Comparison of ENCODE assay signal across 8 mouse cellular contexts in the genomic region with DNA sequence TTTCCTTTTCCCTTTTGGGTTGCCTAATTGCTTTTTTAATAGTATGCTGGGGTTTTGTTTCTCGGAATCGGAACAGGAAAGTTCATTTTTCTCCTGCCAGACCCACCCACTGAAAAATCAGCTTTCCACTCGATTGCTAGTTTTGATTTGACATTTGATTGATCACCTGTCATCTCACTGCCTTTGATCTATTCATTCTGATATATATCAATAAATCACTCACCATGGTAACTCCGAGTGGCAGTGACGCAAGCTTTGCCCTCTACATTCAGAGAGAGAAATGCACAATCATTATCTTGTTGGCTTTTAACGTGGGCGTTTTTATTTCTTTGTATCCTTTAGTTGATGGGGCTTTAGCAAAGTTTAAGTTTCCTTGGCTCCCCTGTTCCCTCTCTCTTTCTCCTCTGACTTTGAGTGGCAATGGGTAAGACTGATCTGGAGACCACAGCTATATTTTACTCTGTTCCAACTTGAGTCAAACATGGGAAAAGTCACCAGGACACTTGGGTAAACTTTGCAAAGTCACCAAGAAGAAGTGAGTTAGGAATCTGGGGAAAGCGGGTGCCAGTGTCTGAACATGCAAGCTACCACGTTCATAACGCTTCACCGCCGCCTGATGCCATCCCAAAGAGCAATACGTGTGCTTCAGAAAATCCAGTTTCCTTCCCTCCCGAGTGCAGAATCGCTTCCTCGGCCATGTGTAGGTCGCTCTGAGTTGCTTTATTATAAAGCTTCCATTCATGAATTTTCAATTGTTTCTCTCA. TPM values are rescaled to one million over a fixed set of nuclear protein-coding genes. Genes with fewer than 3 reads are reported as not detected.
A peak's percentile ranks its signal among the peaks of the same experiment; 100 is the strongest.
DNase-seq lines count a peak whose midpoint lies in the region; ATAC-seq and TF ChIP-seq lines count a peak whose summit lies in the region.
"Had no signal": no experiment of that assay in that cellular context is flagged by ENCODE, and none has a peak within 500 bp of the region (broad histone marks: within the 10 kb centered on the region; RNA-seq: fewer than 3 reads in every experiment).

No protein-coding gene starts in this region.

- H3K4me2 ChIP-seq in lung, embryonic 15.5 days = peak overlapping the region; percentile 85
- H3K4me2 ChIP-seq in forebrain, embryonic 15.5 days (replicated peaks) = peak overlapping the region; percentile 78
- peak overlapping the region; percentile 89 for H3K4me2 ChIP-seq in limb, embryonic 14.5 days (replicated peaks; ENCODE audit: low read depth, low read length, severe bottlenecking)
- peak overlapping the region; percentile 70 for H3K4me2 ChIP-seq in stomach, embryonic 15.5 days

- peak overlapping the region; percentile 78 for H3K27ac ChIP-seq in lung, embryonic 15.5 days
- H3K27ac ChIP-seq in forebrain, embryonic 15.5 days (replicated peaks) = no peak overlapping the region
- peak overlapping the region; percentile 72 for H3K27ac ChIP-seq in limb, embryonic 14.5 days (replicated peaks; ENCODE audit: low read depth, low read length)
- peak overlapping the region; percentile 92 for H3K27ac ChIP-seq in stomach, embryonic 15.5 days

- no peaks in the 10 kb centered on the region for H3K36me3 ChIP-seq in lung, embryonic 15.5 days
- H3K36me3 ChIP-seq in forebrain, embryonic 15.5 days = no peaks in the 10 kb centered on the region
- no peaks in the 10 kb centered on the region for H3K36me3 ChIP-seq in limb, embryonic 14.5 days (ENCODE audit: control insufficient read depth, insufficient read depth, low read length)
- no peaks in the 10 kb centered on the region for H3K36me3 ChIP-seq in stomach, embryonic 15.5 days

- no peak for DNase-seq in lung, postnatal 14 days
- DNase-seq in limb, embryonic 14.5 days (ENCODE audit: low spot score) = no peak
- DNase-seq in cerebellum, adult 8-10 months = no peak
- no peak for DNase-seq in gastrocnemius, adult 8-10 months (ENCODE audit: low spot score in 2 of 2)

- no peaks in the 10 kb centered on the region for H3K27me3 ChIP-seq in lung, embryonic 15.5 days
- H3K27me3 ChIP-seq in forebrain, embryonic 15.5 days = no peaks in the 10 kb centered on the region
- no peaks in the 10 kb centered on the region; the same call in 1 of the 2 replicates for H3K27me3 ChIP-seq in limb, embryonic 14.5 days (ENCODE audit: control insufficient read depth, insufficient read depth, low read length)
- no peaks in the 10 kb centered on the region for H3K27me3 ChIP-seq in stomach, embryonic 15.5 days (replicated peaks)

- WGBS in lung, embryonic 15.5 days = 17% methylated on average over 17 of the region's 17 CpGs
- WGBS in forebrain, embryonic 15.5 days = 41% methylated on average over 17 of the region's 17 CpGs
- WGBS in limb, embryonic 14.5 days = 17% methylated on average over 17 of the region's 17 CpGs
- 19% methylated on average over 17 of the region's 17 CpGs for WGBS in stomach, embryonic 15.5 days

- no peak for ATAC-seq in lung, embryonic 15.5 days (ENCODE audit: borderline replicate concordance, extremely low read depth, low FRiP score, low TSS enrichment)
- ATAC-seq in forebrain, embryonic 15.5 days (replicated peaks) = no peak
- no peak for ATAC-seq in limb, embryonic 14.5 days (ENCODE audit: low FRiP score, low read depth)
- no peak for ATAC-seq in stomach, embryonic 15.5 days (ENCODE audit: insufficient read depth, low FRiP score, low read depth)

- peak overlapping the region; percentile 67 for H3K9ac ChIP-seq in lung, embryonic 15.5 days
- 0 out of 2 replicates have a peak overlapping the region, but pooled peaks have one; percentile 49 for H3K9ac ChIP-seq in forebrain, embryonic 15.5 days (replicated peaks)
- H3K9ac ChIP-seq in limb, embryonic 14.5 days (ENCODE audit: low read depth, low read length, severe bottlenecking) = peak overlapping the region; percentile 87
- peak overlapping the region; percentile 57; the same call in 1 of the 2 replicates for H3K9ac ChIP-seq in stomach, embryonic 15.5 days

- H3K9me3 ChIP-seq in lung, embryonic 15.5 days = no peaks in the 10 kb centered on the region
- no peaks in the 10 kb centered on the region for H3K9me3 ChIP-seq in forebrain, embryonic 15.5 days
- no peaks in the 10 kb centered on the region for H3K9me3 ChIP-seq in limb, embryonic 14.5 days (ENCODE audit: control insufficient read depth, low read length)
- H3K9me3 ChIP-seq in stomach, embryonic 15.5 days = no peaks in the 10 kb centered on the region

- TF ChIP-seq POLR2A in limb, embryonic 14.5 days (IDR thresholded peaks at IDR 0.05; ENCODE audit: borderline replicate concordance, extremely low read depth, insufficient read depth, insufficient read length) = no peak

- peak overlapping the region; percentile 59 for H3K4me3 ChIP-seq in lung, embryonic 15.5 days
- H3K4me3 ChIP-seq in forebrain, embryonic 15.5 days = peak overlapping the region; percentile 45
- H3K4me3 ChIP-seq in limb, embryonic 14.5 days (replicated peaks; ENCODE audit: low read length) = peak overlapping the region; percentile 71
- H3K4me3 ChIP-seq in stomach, embryonic 15.5 days (replicated peaks) = peak overlapping the region; percentile 64

- H3K4me1 ChIP-seq in lung, embryonic 15.5 days = peaks cover 7% of the 10 kb centered on the region; the same call in 1 of the 2 replicates
- H3K4me1 ChIP-seq in forebrain, embryonic 15.5 days = peaks cover 20% of the 10 kb centered on the region
- peaks cover 27% of the 10 kb centered on the region for H3K4me1 ChIP-seq in limb, embryonic 14.5 days (ENCODE audit: control insufficient read depth, insufficient read depth, low read length)
- H3K4me1 ChIP-seq in stomach, embryonic 15.5 days = peaks cover 4% of the 10 kb centered on the region; the same call in 1 of the 2 replicates

RNA-seq across cellular contexts. Expression of gene Tshz2, which starts 2.0 kb away (rescaled TPM):
- 5.9 and 7.5 TPM in 2 replicates for polyA plus RNA-seq in lung, embryonic 15.5 days (2015; fragmentation: Nextera tagmentation; extraction: Ambion mirVana)
- polyA plus RNA-seq in forebrain, embryonic 15.5 days (2015; fragmentation: Nextera tagmentation; extraction: Ambion mirVana) = 9.0 and 9.4 TPM in 2 replicates
- polyA plus RNA-seq in limb, embryonic 14.5 days (2012; rRNA removed) = 28.1 and 29.2 TPM in 2 replicates
- 7.3 and 9.7 TPM in 2 replicates for polyA plus RNA-seq in limb, embryonic 14.5 days (2014; fragmentation: Nextera tagmentation; extraction: Ambion mirVana)
- 15.9 and 16.5 TPM in 2 replicates for polyA plus RNA-seq in stomach, embryonic 15.5 days (2015; fragmentation: Nextera tagmentation; extraction: Ambion mirVana)
- total RNA-seq in gastrocnemius, adult 8-10 months (2022) = 10 to 100 TPM in 2 of 4 experiments, 1 to 10 TPM in 2; 6.5 to 11.3 (median 8.9) TPM

RNA-seq across cellular contexts. Expression of gene Gm11011, which starts 47.3 kb away (rescaled TPM):
- polyA plus RNA-seq in lung, embryonic 15.5 days (2015; fragmentation: Nextera tagmentation; extraction: Ambion mirVana) = not detected in 2 replicates
- polyA plus RNA-seq in forebrain, embryonic 15.5 days (2015; fragmentation: Nextera tagmentation; extraction: Ambion mirVana) = not detected in 2 replicates
- polyA plus RNA-seq in limb, embryonic 14.5 days (2012; rRNA removed) = not detected in 2 replicates
- not detected in 2 replicates for polyA plus RNA-seq in limb, embryonic 14.5 days (2014; fragmentation: Nextera tagmentation; extraction: Ambion mirVana)
- not detected in 2 replicates for polyA plus RNA-seq in stomach, embryonic 15.5 days (2015; fragmentation: Nextera tagmentation; extraction: Ambion mirVana)
- not detected for total RNA-seq in gastrocnemius, adult 8-10 months (2022)
- polyA plus RNA-seq: gonadal fat pad, adult 2 months had no signal
